Comparison of ENCODE assay signal across 8 mouse cellular contexts in genomic region chr19:27123806-27124469, GRCm38 (mm10).
DNase-seq lines count a peak whose midpoint lies in the region; ATAC-seq lines count a peak whose summit lies in the region.

No protein-coding gene starts in this region.

- ATAC-seq in cerebellum, adult (ENCODE audit: insufficient number of reproducible peaks, low FRiP score, low TSS enrichment): 0 out of 2 replicates have a peak, but pooled peaks have one; percentile 8
- ATAC-seq in common myeloid progenitor, adult 5-6 weeks (replicated peaks; ENCODE audit: low read depth, poor library complexity, severe bottlenecking): peak; percentile 87

- no peak for DNase-seq in cerebellum, adult 9-10 months
- peak; percentile 75 for DNase-seq in R1 (ENCODE audit: low read depth, low spot score)
- DNase-seq in heart, adult 8-10 months (ENCODE audit: low spot score): peak; percentile 25
- DNase-seq in layer of hippocampus, adult 18-20 months (ENCODE audit: low spot score in 2 of 2): peak; percentile 21 to 39
- DNase-seq in lung, postnatal 36 days: peak; percentile 56
- peak; percentile 78 to 81 for DNase-seq in thymus, postnatal 36 days
